Mouse (Mus musculus): Measurements from ENCODE around the gene Lpp. TPM values are rescaled to one million over a fixed set of nuclear protein-coding genes. Genes with fewer than 3 reads are reported as not detected.
A peak's percentile ranks its signal among the peaks of the same experiment; 100 is the strongest.

Gene Lpp
- polyA plus RNA-seq, 1 experiment, result 10.5 TPM

GRCm38 (mm10) chr16:24429691-24430090, 36.4 kb downstream of the Lpp start:
- Histone ChIP-seq H3K27ac (ENCODE audit: insufficient read depth, low read depth, low read length) (no peak overlapping the region), H3K4me3 (ENCODE audit: insufficient read depth, low read length) (no peak overlapping the region), H3K4me1 (ENCODE audit: control insufficient read depth, insufficient read depth, low read length) (peaks cover 20% of the 10 kb centered on the region)
- TF ChIP-seq POLR2A (IDR thresholded peaks at IDR 0.05; ENCODE audit: borderline replicate concordance, low read depth, low read length) (no peak), CTCF (IDR thresholded peaks at IDR 0.05; ENCODE audit: low read depth, low read length) (no peak)

GRCm38 (mm10) chr16:24431808-24432207, 38.5 kb downstream of the Lpp start:
- TF ChIP-seq POLR2A (IDR thresholded peaks at IDR 0.05; ENCODE audit: borderline replicate concordance, low read depth, low read length) (no peak), CTCF (IDR thresholded peaks at IDR 0.05; ENCODE audit: low read depth, low read length) (no peak)
- no peak overlapping the region for H3K4me3 ChIP-seq (ENCODE audit: insufficient read depth, low read length)
- no peak overlapping the region for H3K27ac ChIP-seq (ENCODE audit: insufficient read depth, low read depth, low read length)
- H3K4me1 ChIP-seq (ENCODE audit: control insufficient read depth, insufficient read depth, low read length), result peaks cover 33% of the 10 kb centered on the region

GRCm38 (mm10) chr16:24433563-24433962, 40.3 kb downstream of the Lpp start:
- TF ChIP-seq CTCF (IDR thresholded peaks at IDR 0.05; ENCODE audit: low read depth, low read length), result no peak
- H3K4me1 ChIP-seq (ENCODE audit: control insufficient read depth, insufficient read depth, low read length), result peaks cover 32% of the 10 kb centered on the region
- H3K4me3 ChIP-seq (ENCODE audit: insufficient read depth, low read length), result no peak overlapping the region
- H3K27ac ChIP-seq (ENCODE audit: insufficient read depth, low read depth, low read length), result no peak overlapping the region

- no peak overlapping the region for H3K4me3 ChIP-seq (ENCODE audit: insufficient read depth, low read length)
- H3K27ac ChIP-seq (ENCODE audit: insufficient read depth, low read depth, low read length), result no peak overlapping the region
- TF ChIP-seq POLR2A (IDR thresholded peaks at IDR 0.05; ENCODE audit: borderline replicate concordance, low read depth, low read length) (no peak), CTCF (IDR thresholded peaks at IDR 0.05; ENCODE audit: low read depth, low read length) (no peak)
- peaks cover 32% of the 10 kb centered on the region for H3K4me1 ChIP-seq (ENCODE audit: control insufficient read depth, insufficient read depth, low read length)
These were observed 40.7 kb downstream of the Lpp start for GRCm38 (mm10) chr16:24434026-24434425.

GRCm38 (mm10) chr16:24434531-24435114, 41.3 kb downstream of the Lpp start:
- H3K27ac ChIP-seq (ENCODE audit: insufficient read depth, low read depth, low read length), result peak overlapping the region; percentile 54
- TF ChIP-seq CTCF (IDR thresholded peaks at IDR 0.05; ENCODE audit: low read depth, low read length) (no peak), POLR2A (IDR thresholded peaks at IDR 0.05; ENCODE audit: borderline replicate concordance, low read depth, low read length) (no peak)
- H3K4me3 ChIP-seq (ENCODE audit: insufficient read depth, low read length), result no peak overlapping the region
- H3K4me1 ChIP-seq (ENCODE audit: control insufficient read depth, insufficient read depth, low read length), result peaks cover 32% of the 10 kb centered on the region

GRCm38 (mm10) chr16:24435115-24435553, 41.8 kb downstream of the Lpp start:
- TF ChIP-seq CTCF (IDR thresholded peaks at IDR 0.05; ENCODE audit: low read depth, low read length) (no peak), POLR2A (IDR thresholded peaks at IDR 0.05; ENCODE audit: borderline replicate concordance, low read depth, low read length) (no peak)
- H3K27ac ChIP-seq (ENCODE audit: insufficient read depth, low read depth, low read length), result peak overlapping the region; percentile 54
- no peak overlapping the region for H3K4me3 ChIP-seq (ENCODE audit: insufficient read depth, low read length)
- peaks cover 32% of the 10 kb centered on the region for H3K4me1 ChIP-seq (ENCODE audit: control insufficient read depth, insufficient read depth, low read length)

GRCm38 (mm10) chr16:24438438-24438837, 45.1 kb downstream of the Lpp start:
- no peak overlapping the region for H3K4me3 ChIP-seq (ENCODE audit: insufficient read depth, low read length)
- no peak overlapping the region for H3K27ac ChIP-seq (ENCODE audit: insufficient read depth, low read depth, low read length)
- H3K4me1 ChIP-seq (ENCODE audit: control insufficient read depth, insufficient read depth, low read length), result peaks cover 30% of the 10 kb centered on the region
- no peak for TF ChIP-seq POLR2A (IDR thresholded peaks at IDR 0.05; ENCODE audit: borderline replicate concordance, low read depth, low read length)
- TF ChIP-seq CTCF (IDR thresholded peaks at IDR 0.05; ENCODE audit: low read depth, low read length), result no peak

GRCm38 (mm10) chr16:24441338-24441737, 48.0 kb downstream of the Lpp start:
- H3K4me1 ChIP-seq (ENCODE audit: control insufficient read depth, insufficient read depth, low read length), result peaks cover 5% of the 10 kb centered on the region
- H3K27ac ChIP-seq (ENCODE audit: insufficient read depth, low read depth, low read length), result no peak overlapping the region
- no peak for TF ChIP-seq CTCF (IDR thresholded peaks at IDR 0.05; ENCODE audit: low read depth, low read length)
- no peak for TF ChIP-seq POLR2A (IDR thresholded peaks at IDR 0.05; ENCODE audit: borderline replicate concordance, low read depth, low read length)
- no peak overlapping the region for H3K4me3 ChIP-seq (ENCODE audit: insufficient read depth, low read length)

- peaks cover 6% of the 10 kb centered on the region for H3K4me1 ChIP-seq (ENCODE audit: control insufficient read depth, insufficient read depth, low read length)
- H3K4me3 ChIP-seq (ENCODE audit: insufficient read depth, low read length), result no peak overlapping the region
- H3K27ac ChIP-seq (ENCODE audit: insufficient read depth, low read depth, low read length), result no peak overlapping the region
- TF ChIP-seq CTCF (IDR thresholded peaks at IDR 0.05; ENCODE audit: low read depth, low read length), result no peak
- TF ChIP-seq POLR2A (IDR thresholded peaks at IDR 0.05; ENCODE audit: borderline replicate concordance, low read depth, low read length), result no peak
These were observed 49.3 kb downstream of the Lpp start for GRCm38 (mm10) chr16:24442500-24443122.

GRCm38 (mm10) chr16:24443123-24443515, 49.8 kb downstream of the Lpp start:
- H3K4me3 ChIP-seq (ENCODE audit: insufficient read depth, low read length), result no peak overlapping the region
- TF ChIP-seq POLR2A (IDR thresholded peaks at IDR 0.05; ENCODE audit: borderline replicate concordance, low read depth, low read length), result no peak
- no peak for TF ChIP-seq CTCF (IDR thresholded peaks at IDR 0.05; ENCODE audit: low read depth, low read length)
- H3K27ac ChIP-seq (ENCODE audit: insufficient read depth, low read depth, low read length), result no peak overlapping the region
- peaks cover 7% of the 10 kb centered on the region for H3K4me1 ChIP-seq (ENCODE audit: control insufficient read depth, insufficient read depth, low read length)

Data from bone marrow macrophage, adult 2 months (primary cell).